ENCODE assay signal across 8 mouse cellular contexts in genomic region chr2:33216645-33217424, GRCm38 (mm10). TPM values are rescaled to one million over a fixed set of nuclear protein-coding genes. Genes with fewer than 3 reads are reported as not detected.
DNase-seq lines count a peak whose midpoint lies in the region; ATAC-seq and TF ChIP-seq lines count a peak whose summit lies in the region.

No protein-coding gene starts in this region.

- H3K4me1 ChIP-seq in forebrain, embryonic 10.5 days: peaks cover 59% of the 10 kb centered on the region
- peaks cover 34% of the 10 kb centered on the region for H3K4me1 ChIP-seq in intestine, embryonic 14.5 days (replicated peaks; ENCODE audit: control insufficient read depth, insufficient read depth, low read length)
- peaks cover 33% of the 10 kb centered on the region for H3K4me1 ChIP-seq in midbrain, embryonic 11.5 days (ENCODE audit: control insufficient read depth, insufficient read depth, low read length)
- peaks cover 35% of the 10 kb centered on the region for H3K4me1 ChIP-seq in cerebellum, adult 2 months (ENCODE audit: control insufficient read depth, insufficient read depth, low read length)

- 11% methylated on average over 18 of the region's 18 CpGs for WGBS in forebrain, embryonic 10.5 days
- 9% methylated on average over 18 of the region's 18 CpGs for WGBS in intestine, embryonic 14.5 days
- 7% methylated on average over 18 of the region's 18 CpGs for WGBS in midbrain, embryonic 11.5 days
- WGBS in cerebellum, adult 2 months: 63% methylated on average over 18 of the region's 18 CpGs

- H3K9me3 ChIP-seq in forebrain, embryonic 10.5 days: no peaks in the 10 kb centered on the region
- H3K9me3 ChIP-seq in intestine, embryonic 14.5 days (ENCODE audit: control insufficient read depth, low read length): no peaks in the 10 kb centered on the region
- no peaks in the 10 kb centered on the region for H3K9me3 ChIP-seq in midbrain, embryonic 11.5 days (ENCODE audit: control insufficient read depth, low read length)

- H3K4me3 ChIP-seq in forebrain, embryonic 10.5 days: peak overlapping the region; percentile 72
- peak overlapping the region; percentile 51 for H3K4me3 ChIP-seq in intestine, embryonic 14.5 days (ENCODE audit: low read depth, low read length)
- H3K4me3 ChIP-seq in midbrain, embryonic 11.5 days (ENCODE audit: low read depth, low read length): peak overlapping the region; percentile 46
- no peak overlapping the region for H3K4me3 ChIP-seq in cerebellum, adult 2 months (replicated peaks; ENCODE audit: insufficient read depth, low read depth, low read length)

- no peak for TF ChIP-seq CTCF in cerebellum, adult 2 months (IDR thresholded peaks at IDR 0.05; ENCODE audit: borderline replicate concordance, insufficient read depth, low read depth, low read length)

- no peak for TF ChIP-seq POLR2A in cerebellum, adult 2 months (IDR thresholded peaks at IDR 0.05; ENCODE audit: borderline replicate concordance, insufficient read depth, low read length)

- DNase-seq in heart, adult 18-20 months: peak; percentile 66 to 69
- no peak for DNase-seq in heart, postnatal 25 days (ENCODE audit: low spot score)
- DNase-seq in forebrain, embryonic 10.5 days (ENCODE audit: extremely low spot score, low spot score): peak; percentile 48
- DNase-seq in intestine, embryonic 14.5 days (ENCODE audit: low spot score): peak; percentile 66
- peak; percentile 92 for DNase-seq in midbrain, embryonic 11.5 days (ENCODE audit: low spot score, missing footprints)
- DNase-seq in cerebellum, adult 2 months: no peak
- DNase-seq in urinary bladder, postnatal 4 days (ENCODE audit: low spot score in 2 of 2): no peak
- DNase-seq in cerebellum, adult 8-10 months: no peak

- peak overlapping the region; percentile 53 for H3K9ac ChIP-seq in intestine, embryonic 14.5 days (ENCODE audit: low read length)
- peak overlapping the region; percentile 86 for H3K9ac ChIP-seq in midbrain, embryonic 11.5 days (ENCODE audit: low read length)

- peak overlapping the region; percentile 62 for H3K4me2 ChIP-seq in intestine, embryonic 14.5 days (ENCODE audit: low read length)
- H3K4me2 ChIP-seq in midbrain, embryonic 11.5 days: peak overlapping the region; percentile 88

- ATAC-seq in intestine, embryonic 14.5 days (replicated peaks; ENCODE audit: low FRiP score, low TSS enrichment, low read depth): peak; percentile 7; the same call in 1 of the 2 replicates
- ATAC-seq in midbrain, embryonic 11.5 days (ENCODE audit: low FRiP score): peak; percentile 3; the same call in 1 of the 2 replicates

- H3K27ac ChIP-seq in forebrain, embryonic 10.5 days: peak overlapping the region; percentile 96
- H3K27ac ChIP-seq in intestine, embryonic 14.5 days (ENCODE audit: low read depth): peak overlapping the region; percentile 80
- H3K27ac ChIP-seq in midbrain, embryonic 11.5 days (ENCODE audit: low read depth, low read length): peak overlapping the region; percentile 79
- H3K27ac ChIP-seq in cerebellum, adult 2 months (ENCODE audit: insufficient read depth, low read length): no peak overlapping the region

- no peaks in the 10 kb centered on the region for H3K27me3 ChIP-seq in forebrain, embryonic 10.5 days (ENCODE audit: poor library complexity, severe bottlenecking)
- H3K27me3 ChIP-seq in intestine, embryonic 14.5 days (replicated peaks; ENCODE audit: control insufficient read depth, insufficient read depth, low read length): no peaks in the 10 kb centered on the region
- H3K27me3 ChIP-seq in midbrain, embryonic 11.5 days (ENCODE audit: control insufficient read depth, insufficient read depth, low read length): no peaks in the 10 kb centered on the region
- H3K27me3 ChIP-seq in cerebellum, adult 2 months (ENCODE audit: control insufficient read depth, insufficient read depth, low read length): no peaks in the 10 kb centered on the region

- H3K36me3 ChIP-seq in forebrain, embryonic 10.5 days (replicated peaks): peaks cover 27% of the 10 kb centered on the region
- H3K36me3 ChIP-seq in intestine, embryonic 14.5 days (ENCODE audit: control insufficient read depth, insufficient read depth, low read length): peaks cover 8% of the 10 kb centered on the region; the same call in 1 of the 2 replicates
- no peaks in the 10 kb centered on the region for H3K36me3 ChIP-seq in midbrain, embryonic 11.5 days (ENCODE audit: control insufficient read depth, insufficient read depth, low read length)

- intact Hi-C loops in heart, postnatal 25 days (cut with DNase I): loop anchor here (5.0 kb wide), 3 partner anchors 55 to 100 kb away; no protein-coding TSS in a partner anchor

RNA-seq across cellular contexts. Expression of gene Angptl2, which starts 1.0 kb away (rescaled TPM):
- total RNA-seq in heart, adult 18-20 months (2021): 10 to 100 TPM; 38.7 to 43.8 TPM
- total RNA-seq in heart, postnatal 25 days (2021): 10 to 100 TPM; 47.9 to 78.9 TPM
- polyA plus RNA-seq in forebrain, embryonic 10.5 days (2016; fragmentation: Nextera tagmentation; extraction: Ambion mirVana): 24.3 and 25.1 TPM in 2 replicates
- 38.7 and 41.0 TPM in 2 replicates for polyA plus RNA-seq in intestine, embryonic 14.5 days (2014; fragmentation: Nextera tagmentation; extraction: Ambion mirVana)
- polyA plus RNA-seq in midbrain, embryonic 11.5 days (2014; fragmentation: Nextera tagmentation; extraction: Ambion mirVana): 17.0 and 18.8 TPM in 2 replicates
- 6.4 and 7.4 TPM in 2 replicates for polyA plus RNA-seq in cerebellum, adult 2 months (2012; rRNA removed)

Comparison
In these comparisons a context has a peak if more than half of its experiments do, and no peak if none do; other contexts are left out.
1. DNase-seq: peak in heart, adult 18-20 months (2 of 2), forebrain, embryonic 10.5 days (single experiment), intestine, embryonic 14.5 days (single experiment) and midbrain, embryonic 11.5 days (single experiment); none in heart, postnatal 25 days (single experiment), cerebellum, adult 2 months (0 of 2), urinary bladder, postnatal 4 days (0 of 2) and cerebellum, adult 8-10 months (single experiment).